Mouse (Mus musculus): ENCODE results near the gene Dach1. TPM values are rescaled to one million over a fixed set of nuclear protein-coding genes. Genes with fewer than 3 reads are reported as not detected.

Dach1 gene
- total and polyA plus RNA-seq, 3 experiments: not detected

- dilution Hi-C loops (cut with MboI; ENCODE audit: extremely low pct_ligation_motif_present, extremely low pct_unique_long_range_greater_than_20kb, low sequenced_read_pairs): no loop called here
- TF ChIP-seq GABPA (IDR thresholded peaks at IDR 0.05; ENCODE audit: insufficient replicate concordance, low read depth, low read length) (no peak), KAT2A (IDR thresholded peaks at IDR 0.05; ENCODE audit: insufficient replicate concordance, low read length) (no peak), JUN (IDR thresholded peaks at IDR 0.05; ENCODE audit: insufficient read depth, low read depth, low read length) (no peak), MAX (IDR thresholded peaks at IDR 0.05; ENCODE audit: low read length) (no peak), BHLHE40 (IDR thresholded peaks at IDR 0.05; ENCODE audit: low read depth, low read length) (no peak), NELFE (IDR thresholded peaks at IDR 0.05; ENCODE audit: low read depth, low read length) (no peak), PAX5 (IDR thresholded peaks at IDR 0.05; ENCODE audit: low read length) (no peak), ETS1 (conservative IDR thresholded peaks at IDR 0.05; ENCODE audit: low read depth, low read length) (no peak)
- H3K4me2 ChIP-seq (ENCODE audit: insufficient read depth, low read depth, poor library complexity, severe bottlenecking): no peak overlapping the region
- no peaks in the 10 kb centered on the region for H3K4me1 ChIP-seq (ENCODE audit: control insufficient read depth in 1 of 2, insufficient read depth in 2 of 2)
- H3K27me3 ChIP-seq (replicated peaks): no peaks in the 10 kb centered on the region
- DNase-seq (ENCODE audit: extremely low read depth): no peak
- H3K4me3 ChIP-seq (replicated peaks in 1 of 3; ENCODE audit: low read depth in 2 of 3, low read length in 2 of 3, poor library complexity in 1 of 3): no peak overlapping the region
- H3K9ac ChIP-seq (ENCODE audit: insufficient read depth, low read depth): no peak overlapping the region
- H3K36me3 ChIP-seq (replicated peaks in 1 of 2; ENCODE audit: control insufficient read depth in 1 of 2, insufficient read depth in 1 of 2, low read length in 1 of 2): no peaks in the 10 kb centered on the region
- no peak overlapping the region for H3K27ac ChIP-seq (ENCODE audit: insufficient read depth, low read depth)
- H3K79me2 ChIP-seq (replicated peaks; ENCODE audit: control insufficient read depth, extremely low read depth, insufficient read depth, poor library complexity, severe bottlenecking): no peaks in the 10 kb centered on the region
- in situ Hi-C loops (cut with MboI; ENCODE audit: low pct_ligation_motif_present, low pct_unique_long_range_greater_than_20kb, low sequenced_read_pairs): no loop called here
- peaks cover 15% of the 10 kb centered on the region for H3K9me3 ChIP-seq (replicated peaks; ENCODE audit: low read length)
These were observed 193.5 kb downstream of the Dach1 start for GRCm38 (mm10) chr14:97976091-97976490.

DNA sequence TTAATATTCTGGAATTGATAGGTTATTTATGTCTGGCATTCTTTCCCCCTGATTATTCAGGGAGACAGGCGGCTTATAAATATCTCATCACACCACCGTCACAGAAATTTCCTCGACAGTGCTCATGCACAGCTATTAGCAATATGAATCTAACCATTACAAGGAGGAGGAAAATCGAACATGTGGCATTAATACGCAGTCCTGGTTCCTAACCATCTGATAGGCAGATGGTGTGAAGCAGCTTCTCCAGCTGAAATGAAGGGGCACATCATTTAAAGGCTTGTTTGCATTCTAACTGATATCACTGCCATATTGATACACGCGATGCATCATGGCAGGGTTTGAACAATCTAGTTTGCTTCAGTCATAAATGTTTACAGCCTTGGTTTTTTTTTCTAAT is 194.1 kb downstream of the Dach1 start:
- in situ Hi-C loops (cut with MboI; ENCODE audit: low pct_ligation_motif_present, low pct_unique_long_range_greater_than_20kb, low sequenced_read_pairs): no loop called here
- no peak for DNase-seq (ENCODE audit: extremely low read depth)
- Histone ChIP-seq H3K27ac (ENCODE audit: insufficient read depth, low read depth) (no peak overlapping the region), H3K27me3 (replicated peaks) (no peaks in the 10 kb centered on the region), H3K4me1 (ENCODE audit: control insufficient read depth in 1 of 2, insufficient read depth in 2 of 2) (no peaks in the 10 kb centered on the region), H3K79me2 (replicated peaks; ENCODE audit: control insufficient read depth, extremely low read depth, insufficient read depth, poor library complexity, severe bottlenecking) (no peaks in the 10 kb centered on the region), H3K4me3 (replicated peaks in 1 of 3; ENCODE audit: low read depth in 2 of 3, low read length in 2 of 3, poor library complexity in 1 of 3) (no peak overlapping the region), H3K4me2 (ENCODE audit: insufficient read depth, low read depth, poor library complexity, severe bottlenecking) (no peak overlapping the region), H3K36me3 (replicated peaks in 1 of 2; ENCODE audit: control insufficient read depth in 1 of 2, insufficient read depth in 1 of 2, low read length in 1 of 2) (no peaks in the 10 kb centered on the region), H3K9me3 (replicated peaks; ENCODE audit: low read length) (peaks cover 17% of the 10 kb centered on the region), H3K9ac (ENCODE audit: insufficient read depth, low read depth) (no peak overlapping the region)
- dilution Hi-C loops (cut with MboI; ENCODE audit: extremely low pct_ligation_motif_present, extremely low pct_unique_long_range_greater_than_20kb, low sequenced_read_pairs): no loop called here
- TF ChIP-seq SIN3A (IDR thresholded peaks at IDR 0.05; ENCODE audit: low read length) (no peak), UBTF (IDR thresholded peaks at IDR 0.05; ENCODE audit: low read depth, low read length) (no peak), SMC3 (IDR thresholded peaks at IDR 0.05; ENCODE audit: low read depth, low read length) (no peak), JUND (conservative IDR thresholded peaks at IDR 0.05; ENCODE audit: low read depth, low read length) (no peak), CHD2 (IDR thresholded peaks at IDR 0.05; ENCODE audit: low read length) (no peak), TBP (conservative IDR thresholded peaks at IDR 0.05; ENCODE audit: low read depth, low read length) (no peak), ZNF384 (IDR thresholded peaks at IDR 0.05; ENCODE audit: low read depth, low read length) (no peak), POLR2A (IDR thresholded peaks at IDR 0.05; ENCODE audit: low read depth, low read length) (no peak), RAD21 (IDR thresholded peaks at IDR 0.05; ENCODE audit: low read depth, low read length) (no peak), MAFK (IDR thresholded peaks at IDR 0.05; ENCODE audit: insufficient replicate concordance, low read length) (no peak), MAZ (IDR thresholded peaks at IDR 0.05; ENCODE audit: low read depth, low read length) (no peak), IRF4 (IDR thresholded peaks at IDR 0.05; ENCODE audit: low read depth, low read length) (no peak), NRF1 (IDR thresholded peaks at IDR 0.05; ENCODE audit: low read depth, low read length) (no peak), ETS1 (conservative IDR thresholded peaks at IDR 0.05; ENCODE audit: low read depth, low read length) (no peak), CHD1 (IDR thresholded peaks at IDR 0.05; ENCODE audit: low read depth, low read length) (no peak)
